Mouse (Mus musculus): ENCODE measurements around the gene B230118H07Rik.

DNA sequence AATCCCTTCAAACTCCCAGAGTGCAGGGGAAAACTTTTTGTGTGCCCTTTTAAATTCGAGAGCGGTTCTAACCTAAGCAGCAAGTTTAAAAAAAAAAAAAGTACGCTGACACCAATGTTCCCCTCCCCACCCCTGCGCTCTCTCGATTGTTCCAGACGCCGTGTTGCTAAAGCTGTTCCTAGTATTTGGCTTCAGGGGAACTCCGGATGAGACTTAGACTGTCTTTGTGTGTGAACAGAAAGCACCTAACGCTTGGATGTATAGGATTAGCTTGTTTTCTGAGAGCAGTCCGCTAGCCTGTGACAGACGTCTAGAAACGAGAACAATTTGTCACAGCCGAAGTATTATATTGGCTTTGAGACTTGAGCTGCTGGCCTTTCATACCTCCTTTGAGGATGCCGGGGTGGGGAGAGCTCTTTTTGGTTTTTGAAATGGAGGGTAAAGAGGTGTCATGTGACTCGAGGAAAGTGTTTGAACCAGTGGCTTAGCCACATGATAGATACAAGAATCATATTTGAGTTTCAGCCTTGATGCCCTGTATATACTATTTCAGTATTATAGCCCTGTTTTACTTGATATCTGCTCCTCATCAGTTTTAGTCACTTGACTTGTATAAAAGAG, 29.9 kb upstream of the B230118H07Rik start:
- TF ChIP-seq CTCF (IDR thresholded peaks at IDR 0.05; ENCODE audit: extremely low read depth, insufficient read length, insufficient replicate concordance, low read depth, low read length), result no peak
- no peak for TF ChIP-seq POLR2A (IDR thresholded peaks at IDR 0.05; ENCODE audit: low read depth, low read length)
